Mouse (Mus musculus): ENCODE data around the gene Fitm1. TPM values are rescaled to one million over a fixed set of nuclear protein-coding genes. Genes with fewer than 3 reads are reported as not detected.

Fitm1 gene
- polyA plus RNA-seq, 1 experiment from 2014 or later, result not detected

- H3K36me3 ChIP-seq (ENCODE audit: control insufficient read depth, insufficient read depth), result peaks cover 2% of the 10 kb centered on the region; the same call in 1 of the 2 replicates
- no peak overlapping the region for H3K4me2 ChIP-seq (ENCODE audit: low read length)
- peaks cover 37% of the 10 kb centered on the region for H3K4me1 ChIP-seq (replicated peaks; ENCODE audit: control insufficient read depth, insufficient read depth, low read length)
- ATAC-seq, result no peak
- no peak overlapping the region for H3K27ac ChIP-seq (ENCODE audit: low read length)
- H3K27me3 ChIP-seq (replicated peaks; ENCODE audit: control insufficient read depth, insufficient read depth, low read length), result no peaks in the 10 kb centered on the region
- H3K9ac ChIP-seq (replicated peaks; ENCODE audit: low read depth, low read length), result no peak overlapping the region
- no peaks in the 10 kb centered on the region for H3K9me3 ChIP-seq (ENCODE audit: control insufficient read depth, low read length)
- WGBS, result 94% methylated on average over 5 of the region's 5 CpGs
- no peak overlapping the region for H3K4me3 ChIP-seq (replicated peaks; ENCODE audit: low read length)
Measured at GRCm38 (mm10) chr14:55589271-55589670, 13.9 kb downstream of the Fitm1 start.

DNA sequence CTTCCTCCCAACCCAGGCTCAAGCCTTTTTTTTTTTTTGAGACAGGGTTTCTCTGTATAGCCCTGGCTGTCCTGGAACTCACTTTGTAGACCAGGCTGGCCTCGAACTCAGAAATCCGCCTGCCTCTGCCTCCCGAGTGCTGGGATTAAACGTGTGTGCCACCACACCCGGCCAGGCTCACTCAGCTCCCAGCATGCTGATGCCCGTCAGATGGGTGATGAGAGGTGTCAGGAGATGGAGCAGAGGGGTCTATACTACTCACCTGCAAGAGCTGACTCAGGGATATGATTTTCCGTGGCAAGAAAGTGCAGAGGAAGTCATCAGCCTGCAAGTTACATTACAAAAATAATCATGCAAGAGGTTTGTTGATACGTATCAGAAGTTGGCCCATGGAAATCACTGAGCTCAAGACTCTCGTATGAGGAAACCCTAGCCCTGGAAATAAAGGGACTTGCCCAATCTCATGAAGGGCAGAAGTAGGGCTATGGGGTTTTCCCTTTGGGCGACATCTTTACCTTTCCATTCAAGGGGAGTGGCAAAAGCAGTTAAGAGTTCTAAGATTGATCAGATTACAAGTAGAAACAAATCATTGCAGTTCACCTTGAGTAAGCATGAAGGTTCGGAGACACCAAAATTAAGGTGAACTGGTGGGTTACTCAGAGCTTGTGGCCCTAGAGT is 14.5 kb downstream of the Fitm1 start:
- H3K27ac ChIP-seq (ENCODE audit: low read length), result peak overlapping the region; percentile 96; the same call in 1 of the 2 replicates
- peak overlapping the region; percentile 95 for H3K4me3 ChIP-seq (replicated peaks; ENCODE audit: low read length)
- no peaks in the 10 kb centered on the region for H3K27me3 ChIP-seq (replicated peaks; ENCODE audit: control insufficient read depth, insufficient read depth, low read length)
- peak overlapping the region; percentile 91 for H3K4me2 ChIP-seq (ENCODE audit: low read length)
- no peaks in the 10 kb centered on the region for H3K9me3 ChIP-seq (ENCODE audit: control insufficient read depth, low read length)
- peaks cover 31% of the 10 kb centered on the region for H3K4me1 ChIP-seq (replicated peaks; ENCODE audit: control insufficient read depth, insufficient read depth, low read length)
- peaks cover 2% of the 10 kb centered on the region; the same call in 1 of the 2 replicates for H3K36me3 ChIP-seq (ENCODE audit: control insufficient read depth, insufficient read depth)
- WGBS, result 89% methylated on average over 11 of the region's 11 CpGs
- no peak for ATAC-seq
- peak overlapping the region; percentile 90 for H3K9ac ChIP-seq (replicated peaks; ENCODE audit: low read depth, low read length)

DNA sequence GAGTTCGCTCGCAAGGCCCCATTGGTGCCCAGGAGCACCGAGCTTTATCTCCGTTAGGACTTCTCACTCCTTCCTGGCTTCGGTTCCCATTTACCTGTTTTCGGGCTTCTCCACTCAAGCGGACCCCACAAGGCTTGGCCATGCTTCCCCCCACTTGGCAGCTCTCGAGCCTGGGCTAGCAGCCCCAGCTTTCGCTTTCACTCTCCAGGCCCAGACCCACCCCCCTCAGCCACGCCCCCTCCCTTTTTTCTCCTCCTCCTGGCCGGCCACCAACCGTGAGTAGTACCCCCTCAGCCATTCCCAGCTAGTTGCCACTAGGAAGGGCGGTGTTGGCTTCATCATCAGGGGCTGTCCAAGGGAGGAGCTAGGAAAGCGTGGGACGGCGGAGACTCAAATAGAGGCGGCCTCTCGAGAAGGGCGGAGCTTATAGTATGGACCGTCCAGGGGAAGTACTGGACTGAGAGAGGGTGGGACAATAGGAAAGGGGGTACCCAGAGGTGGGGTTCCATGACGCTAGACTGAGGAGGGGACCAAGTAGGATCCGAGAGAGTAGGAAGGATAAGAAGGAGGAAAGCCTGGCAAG is 15.4 kb downstream of the Fitm1 start, which contains the start of gene Psme2:
Gene Psme2 (minus strand): TSS at position 366 of the 583 bp plus-strand sequence.
- peak within 1 kb of the TSS; percentile 90 for H3K9ac ChIP-seq (replicated peaks; ENCODE audit: low read depth, low read length)
- ATAC-seq, result peak; percentile 96
- WGBS, result under 1% methylated on average over 22 of the region's 22 CpGs

DNA sequence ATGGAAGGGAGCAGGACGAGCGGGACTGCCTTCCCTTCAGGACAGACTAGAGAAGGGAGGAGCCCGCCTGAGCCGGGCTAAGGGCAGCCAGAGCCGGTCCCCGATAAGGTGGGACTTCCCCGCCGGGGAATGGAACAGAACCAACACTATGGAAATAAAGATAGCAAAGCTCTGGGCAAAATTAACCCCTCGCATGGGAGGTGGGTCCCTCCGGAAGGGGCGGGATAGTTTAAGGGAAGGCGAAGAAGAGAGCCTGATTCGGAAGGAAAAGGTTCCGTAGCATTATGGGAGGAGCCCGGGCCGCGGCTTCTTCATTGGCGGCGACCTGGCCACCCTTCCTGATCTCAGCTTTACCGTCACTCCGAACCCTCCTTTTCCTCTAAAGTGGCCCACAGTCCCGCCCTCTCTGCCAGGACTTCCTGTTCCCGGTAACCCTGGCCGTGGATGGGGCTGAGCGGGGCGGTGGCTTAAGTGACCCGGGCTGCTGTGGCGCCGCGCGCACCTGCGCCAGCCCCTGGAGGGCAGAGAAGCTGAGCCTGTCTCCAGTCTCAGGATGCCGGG is 16.0 kb downstream of the Fitm1 start, which contains the start of gene Rnf31:
Gene Rnf31 (plus strand): TSS at position 378 of the 561 bp plus-strand sequence.
- H3K27me3 ChIP-seq (replicated peaks; ENCODE audit: control insufficient read depth, insufficient read depth, low read length), result no peaks in the 10 kb centered on the region
- peak within 1 kb of the TSS; percentile 95 for H3K4me3 ChIP-seq (replicated peaks; ENCODE audit: low read length)
- peak within 1 kb of the TSS; percentile 90 for H3K9ac ChIP-seq (replicated peaks; ENCODE audit: low read depth, low read length)
- peaks cover 27% of the 10 kb centered on the region for H3K4me1 ChIP-seq (replicated peaks; ENCODE audit: control insufficient read depth, insufficient read depth, low read length)
- peaks cover 14% of the 10 kb centered on the region for H3K36me3 ChIP-seq (ENCODE audit: control insufficient read depth, insufficient read depth)
- 0% methylated on average over 33 of the region's 33 CpGs for WGBS
- ATAC-seq, result peak; percentile 90
- no peaks in the 10 kb centered on the region for H3K9me3 ChIP-seq (ENCODE audit: control insufficient read depth, low read length)
- H3K4me2 ChIP-seq (ENCODE audit: low read length), result peak within 1 kb of the TSS; percentile 91
- peak within 1 kb of the TSS; percentile 96 for H3K27ac ChIP-seq (ENCODE audit: low read length)

More for the DNA sequence above, 15.4 kb downstream of the Fitm1 start, which contains the start of gene Psme2:
- Histone ChIP-seq H3K4me1 (replicated peaks; ENCODE audit: control insufficient read depth, insufficient read depth, low read length) (peaks cover 27% of the 10 kb centered on the region), H3K4me2 (ENCODE audit: low read length) (peak within 1 kb of the TSS; percentile 91), H3K9me3 (ENCODE audit: control insufficient read depth, low read length) (no peaks in the 10 kb centered on the region), H3K27ac (ENCODE audit: low read length) (peak within 1 kb of the TSS; percentile 96), H3K36me3 (ENCODE audit: control insufficient read depth, insufficient read depth) (peaks cover 8% of the 10 kb centered on the region), H3K27me3 (replicated peaks; ENCODE audit: control insufficient read depth, insufficient read depth, low read length) (no peaks in the 10 kb centered on the region), H3K4me3 (replicated peaks; ENCODE audit: low read length) (peak within 1 kb of the TSS; percentile 95)

- no peak overlapping the region for H3K27ac ChIP-seq (ENCODE audit: low read length)
- no peak for ATAC-seq
- H3K4me2 ChIP-seq (ENCODE audit: low read length), result peak overlapping the region; percentile 91
- H3K4me1 ChIP-seq (replicated peaks; ENCODE audit: control insufficient read depth, insufficient read depth, low read length), result peaks cover 27% of the 10 kb centered on the region
- H3K27me3 ChIP-seq (replicated peaks; ENCODE audit: control insufficient read depth, insufficient read depth, low read length), result no peaks in the 10 kb centered on the region
- H3K9ac ChIP-seq (replicated peaks; ENCODE audit: low read depth, low read length), result peak overlapping the region; percentile 90
- peaks cover 19% of the 10 kb centered on the region for H3K36me3 ChIP-seq (ENCODE audit: control insufficient read depth, insufficient read depth)
- peak overlapping the region; percentile 95 for H3K4me3 ChIP-seq (replicated peaks; ENCODE audit: low read length)
- WGBS, result 8% methylated on average over 16 of the region's 16 CpGs
- no peaks in the 10 kb centered on the region for H3K9me3 ChIP-seq (ENCODE audit: control insufficient read depth, low read length)
Measured at GRCm38 (mm10) chr14:55592226-55592625, 16.8 kb downstream of the Fitm1 start.

- Histone ChIP-seq H3K9ac (replicated peaks; ENCODE audit: low read depth, low read length) (no peak overlapping the region), H3K4me1 (replicated peaks; ENCODE audit: control insufficient read depth, insufficient read depth, low read length) (peaks cover 19% of the 10 kb centered on the region), H3K36me3 (ENCODE audit: control insufficient read depth, insufficient read depth) (peaks cover 31% of the 10 kb centered on the region), H3K4me2 (ENCODE audit: low read length) (no peak overlapping the region), H3K27ac (ENCODE audit: low read length) (no peak overlapping the region), H3K27me3 (replicated peaks; ENCODE audit: control insufficient read depth, insufficient read depth, low read length) (no peaks in the 10 kb centered on the region), H3K9me3 (ENCODE audit: control insufficient read depth, low read length) (no peaks in the 10 kb centered on the region), H3K4me3 (replicated peaks; ENCODE audit: low read length) (no peak overlapping the region)
- no peak for ATAC-seq
- WGBS, result 80% methylated on average over 13 of the region's 13 CpGs
Measured at GRCm38 (mm10) chr14:55596036-55596690, 20.7 kb downstream of the Fitm1 start.

DNA sequence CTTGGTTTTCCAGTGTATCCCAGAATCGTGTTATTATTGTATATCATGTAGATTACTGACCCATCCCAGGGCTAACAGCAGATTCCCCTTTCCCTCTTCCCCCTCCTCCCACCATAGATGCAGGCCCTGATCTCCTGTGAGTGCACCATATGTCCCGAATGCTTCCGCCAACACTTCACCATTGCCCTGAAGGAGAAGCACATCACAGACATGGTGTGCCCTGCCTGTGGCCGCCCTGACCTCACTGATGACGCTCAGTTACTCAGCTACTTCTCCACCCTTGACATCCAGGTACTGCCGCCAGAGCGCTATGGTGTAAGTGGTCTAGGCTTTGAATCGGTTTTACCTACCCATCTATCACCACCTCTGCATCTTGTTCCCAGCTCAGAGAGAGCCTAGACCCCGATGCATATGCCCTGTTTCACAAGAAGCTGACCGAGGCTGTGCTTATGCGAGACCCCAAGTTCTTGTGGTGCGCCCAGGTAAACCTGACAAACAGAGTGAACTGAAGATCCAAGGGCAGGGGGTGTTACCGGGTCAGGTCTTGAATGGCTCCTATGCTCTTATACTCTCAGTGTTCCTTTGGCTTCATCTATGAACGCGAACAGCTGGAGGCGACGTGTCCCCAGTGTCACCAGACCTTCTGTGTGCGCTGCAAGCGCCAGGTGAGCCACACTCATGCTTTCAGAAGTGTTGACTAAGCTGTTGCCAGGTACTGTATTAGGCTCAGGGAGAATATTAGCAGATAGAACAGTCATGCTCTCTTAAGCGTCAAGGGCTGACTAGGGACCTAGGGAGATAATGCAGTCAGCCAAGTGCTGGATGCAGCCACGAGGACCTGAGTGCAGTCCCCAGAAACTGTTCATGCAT is 23.3 kb downstream of the Fitm1 start:
- H3K4me2 ChIP-seq (ENCODE audit: low read length), result no peak overlapping the region
- no peak for ATAC-seq
- WGBS, result 95% methylated on average over 21 of the region's 21 CpGs

DNA sequence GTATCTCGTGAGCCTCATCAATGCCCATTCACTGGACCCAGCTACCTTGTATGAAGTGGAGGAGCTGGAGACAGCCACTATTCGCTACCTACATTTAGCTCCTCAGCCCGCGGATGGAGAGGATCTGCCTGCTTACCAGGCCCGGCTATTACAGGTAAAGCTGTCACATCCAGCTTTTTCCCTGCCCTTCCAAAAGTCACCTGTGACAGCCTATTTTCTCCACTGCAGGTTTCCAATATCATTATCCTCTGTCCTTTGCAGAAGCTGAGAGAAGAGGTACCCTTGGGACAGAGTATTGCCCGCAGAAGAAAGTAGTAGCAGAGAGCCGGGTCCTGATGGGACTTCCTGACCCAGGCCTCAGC is 27.8 kb downstream of the Fitm1 start, which contains the start of gene Irf9:
Gene Irf9 (plus strand): TSS at position 301 of the 362 bp plus-strand sequence.
- Histone ChIP-seq H3K36me3 (ENCODE audit: control insufficient read depth, insufficient read depth) (peaks cover 23% of the 10 kb centered on the region), H3K9me3 (ENCODE audit: control insufficient read depth, low read length) (no peaks in the 10 kb centered on the region), H3K9ac (replicated peaks; ENCODE audit: low read depth, low read length) (peak within 1 kb of the TSS; percentile 27; the same call in 1 of the 2 replicates), H3K4me3 (replicated peaks; ENCODE audit: low read length) (peak within 1 kb of the TSS; percentile 28), H3K4me2 (ENCODE audit: low read length) (peak within 1 kb of the TSS; percentile 46), H3K4me1 (replicated peaks; ENCODE audit: control insufficient read depth, insufficient read depth, low read length) (peaks cover 4% of the 10 kb centered on the region), H3K27ac (ENCODE audit: low read length) (no peak within 1 kb of the TSS; the same call in 1 of the 2 replicates), H3K27me3 (replicated peaks; ENCODE audit: control insufficient read depth, insufficient read depth, low read length) (no peaks in the 10 kb centered on the region)
- 91% methylated on average over 7 of the region's 7 CpGs for WGBS
- no peak for ATAC-seq

More for the DNA sequence above, 23.3 kb downstream of the Fitm1 start:
- Histone ChIP-seq H3K4me3 (replicated peaks; ENCODE audit: low read length) (no peak overlapping the region), H3K9me3 (ENCODE audit: control insufficient read depth, low read length) (no peaks in the 10 kb centered on the region), H3K9ac (replicated peaks; ENCODE audit: low read depth, low read length) (no peak overlapping the region), H3K27ac (ENCODE audit: low read length) (no peak overlapping the region), H3K27me3 (replicated peaks; ENCODE audit: control insufficient read depth, insufficient read depth, low read length) (no peaks in the 10 kb centered on the region), H3K36me3 (ENCODE audit: control insufficient read depth, insufficient read depth) (peaks cover 38% of the 10 kb centered on the region), H3K4me1 (replicated peaks; ENCODE audit: control insufficient read depth, insufficient read depth, low read length) (peaks cover under 1% of the 10 kb centered on the region; the same call in 1 of the 2 replicates)
